Mouse (Mus musculus) ZHBTc4 (cell line): Measurements from ENCODE around the gene Pabpc4.
"Not testable (repeated sequence)": the region's sequence is repeated elsewhere in the genome, so short reads cannot be mapped to it uniquely, and the experiment has no call there.

ENCODE experiments used
- DNase-seq: peaks from one replicate; pipeline ENCODE4 v3.0.0-alpha.2; 2011; ENCODE audit warnings: low read depth, low spot score

Pabpc4 gene

DNA sequence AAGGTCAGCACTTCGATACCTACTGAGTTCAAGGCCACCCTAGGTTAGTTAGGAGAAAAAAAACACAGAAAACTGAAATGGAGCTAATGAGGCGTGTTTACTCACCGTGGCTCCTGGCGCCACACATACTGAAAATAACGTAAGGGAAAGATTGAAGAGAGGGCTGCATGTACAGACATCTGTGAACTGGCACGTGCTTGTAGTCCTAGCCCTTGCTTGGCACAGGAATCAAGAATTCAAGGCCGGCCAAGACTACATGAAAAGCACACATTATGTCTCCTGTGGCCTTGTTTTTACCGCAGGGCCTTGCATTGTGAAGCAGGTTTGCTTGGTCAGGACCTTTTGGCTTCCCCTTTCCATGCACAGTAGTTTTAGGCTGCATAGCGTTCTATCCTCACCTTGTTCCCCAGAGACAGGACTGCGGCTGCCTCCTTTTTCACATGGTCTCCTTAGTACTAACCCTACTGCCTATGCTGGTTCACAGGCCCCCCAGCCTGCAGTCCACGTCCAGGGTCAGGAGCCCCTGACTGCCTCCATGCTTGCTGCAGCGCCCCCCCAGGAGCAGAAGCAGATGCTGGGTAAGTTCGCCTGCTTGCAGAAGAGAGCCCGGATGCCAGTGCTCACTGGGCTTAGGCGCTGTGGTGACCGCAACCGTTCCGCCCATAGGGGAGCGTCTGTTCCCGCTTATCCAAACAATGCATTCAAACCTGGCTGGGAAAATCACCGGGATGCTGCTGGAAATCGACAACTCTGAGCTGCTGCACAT lies 35.2 kb downstream of the Pabpc4 start:
- no peak for DNase-seq

DNA sequence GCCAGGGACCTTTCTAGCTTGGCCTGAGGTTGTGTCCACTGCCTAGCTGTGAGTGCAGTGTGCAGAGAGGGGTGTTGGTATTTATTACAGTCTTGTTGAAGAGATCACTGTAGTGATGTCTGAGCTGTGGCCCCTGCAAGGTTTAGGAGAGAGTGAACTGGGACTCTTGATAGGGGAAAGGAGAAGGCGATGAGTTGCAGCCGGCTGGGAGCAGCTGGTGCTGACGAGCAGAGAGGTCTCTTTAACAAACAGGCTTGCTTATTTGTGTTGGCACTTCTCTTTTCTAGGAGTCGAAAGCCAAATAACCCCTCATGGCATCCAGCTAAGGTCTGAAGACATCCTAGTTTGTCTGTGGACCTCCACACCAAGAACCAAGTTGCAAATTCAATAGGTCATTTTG lies 36.1 kb downstream of the Pabpc4 start:
- no peak for DNase-seq

DNA sequence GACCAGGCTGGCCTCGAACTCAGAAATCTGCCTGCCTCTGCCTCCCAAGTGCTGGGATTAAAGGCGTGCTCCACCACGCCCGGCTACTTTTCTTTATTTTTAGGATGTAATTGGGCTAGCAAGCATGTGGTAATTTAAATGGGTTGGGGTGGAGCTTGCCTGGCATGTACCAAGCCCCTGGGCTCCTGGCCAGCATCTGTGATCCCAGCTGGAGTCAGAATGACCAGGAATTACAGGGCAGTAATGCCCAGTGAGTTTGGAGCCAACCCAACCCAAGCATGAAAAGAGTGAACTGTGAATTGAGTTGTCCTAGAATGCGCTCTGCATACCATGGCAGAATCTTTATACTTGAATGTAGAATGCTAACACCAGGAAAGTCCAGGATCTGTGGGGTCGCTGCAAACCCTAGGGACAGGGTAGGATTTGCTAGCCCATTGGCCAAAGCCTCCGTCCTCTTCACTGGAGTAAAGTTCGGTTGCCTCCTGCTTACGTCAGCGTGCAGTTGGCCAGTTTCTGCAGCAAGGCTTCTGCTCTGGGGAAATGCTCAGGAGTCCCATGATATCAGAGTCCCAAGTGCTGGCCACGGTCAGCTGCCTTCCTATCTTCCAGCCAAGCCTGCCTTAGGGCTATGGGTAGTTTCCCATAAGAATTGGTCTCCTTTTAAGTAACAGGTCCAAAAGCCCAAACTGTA lies 37.0 kb downstream of the Pabpc4 start:
- no peak for DNase-seq

DNA sequence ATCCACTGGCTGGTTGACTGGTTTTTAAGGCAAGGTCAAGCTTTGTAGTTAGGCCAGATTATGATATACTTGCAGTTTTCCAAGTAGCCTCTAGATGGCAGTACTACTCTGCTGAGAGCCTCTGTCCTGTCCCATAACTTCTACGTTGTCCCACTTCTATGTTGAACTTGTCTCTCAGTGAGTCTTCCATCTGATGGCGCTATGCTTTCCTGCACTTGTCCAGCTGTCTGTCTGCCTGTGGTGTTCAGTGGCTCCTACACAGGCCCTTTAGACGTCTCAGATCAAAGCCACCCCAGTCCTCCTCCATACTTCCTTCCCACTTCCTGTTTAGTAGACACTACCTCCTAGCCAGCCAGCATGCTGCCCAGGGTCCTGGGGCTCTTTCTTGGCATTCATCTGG lies 43.6 kb downstream of the Pabpc4 start:
- DNase-seq = peak; percentile 81

DNA sequence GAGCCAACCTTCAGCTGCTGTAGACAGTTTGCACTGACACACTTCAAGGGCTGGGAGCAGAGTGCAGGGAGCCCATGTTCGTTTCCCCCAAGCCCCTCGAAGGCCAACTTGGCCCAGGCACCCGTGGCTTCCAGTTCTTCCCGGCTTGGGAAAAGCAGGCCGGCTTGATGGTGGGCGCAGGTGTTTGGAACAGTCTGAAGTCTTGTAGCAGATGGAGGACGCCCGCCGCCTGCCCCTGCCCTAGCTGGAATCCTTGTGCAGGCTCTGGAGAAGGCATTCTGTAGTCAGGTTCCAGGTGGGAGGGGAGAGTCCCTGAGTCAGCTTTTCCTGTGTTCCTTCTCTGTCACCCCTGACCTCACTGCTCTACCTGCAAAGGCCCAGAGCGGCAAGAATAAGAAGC lies 44.8 kb downstream of the Pabpc4 start:
- DNase-seq = peak; percentile 47

DNA sequence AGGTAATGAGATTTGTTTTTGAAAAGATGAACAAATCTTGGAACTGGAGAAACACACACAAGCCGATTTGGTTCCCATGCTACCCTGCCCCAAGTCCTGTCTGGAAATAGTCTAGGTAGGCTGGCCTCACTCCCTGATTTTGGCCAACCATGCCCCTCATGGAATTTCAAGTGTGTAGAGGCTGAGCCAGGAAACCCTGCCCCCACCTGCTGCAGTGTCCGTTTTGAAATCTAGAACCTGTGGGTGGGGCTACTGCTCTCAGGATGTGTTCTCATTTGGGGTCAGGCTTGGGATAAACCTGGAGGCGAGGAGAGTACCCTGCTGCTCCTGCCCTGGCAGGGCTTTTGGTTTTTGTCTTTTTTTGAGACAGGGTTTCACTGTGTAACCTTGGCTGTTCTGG lies 46.1 kb downstream of the Pabpc4 start:
- DNase-seq = peak; percentile 55

DNA sequence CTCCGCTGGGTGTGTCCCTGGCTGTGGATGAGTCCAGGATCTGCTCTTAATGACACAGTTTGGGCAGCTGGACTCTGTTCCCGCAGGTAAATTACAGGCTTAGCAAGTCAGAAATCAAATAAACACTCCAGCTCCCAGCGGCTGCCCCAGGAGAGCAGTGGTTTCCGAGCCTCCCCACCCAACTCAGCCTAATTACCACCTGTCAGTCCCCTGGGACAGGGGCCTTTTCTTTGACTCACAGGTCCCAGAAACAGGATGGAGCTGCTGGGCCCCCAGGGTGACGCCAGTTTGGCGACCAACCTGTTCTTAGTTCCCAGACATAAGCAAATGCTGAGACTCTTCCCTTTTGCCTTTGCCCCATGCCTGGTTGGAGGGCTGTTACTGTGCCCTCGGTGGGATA lies 49.7 kb downstream of the Pabpc4 start:
- no peak for DNase-seq

DNA sequence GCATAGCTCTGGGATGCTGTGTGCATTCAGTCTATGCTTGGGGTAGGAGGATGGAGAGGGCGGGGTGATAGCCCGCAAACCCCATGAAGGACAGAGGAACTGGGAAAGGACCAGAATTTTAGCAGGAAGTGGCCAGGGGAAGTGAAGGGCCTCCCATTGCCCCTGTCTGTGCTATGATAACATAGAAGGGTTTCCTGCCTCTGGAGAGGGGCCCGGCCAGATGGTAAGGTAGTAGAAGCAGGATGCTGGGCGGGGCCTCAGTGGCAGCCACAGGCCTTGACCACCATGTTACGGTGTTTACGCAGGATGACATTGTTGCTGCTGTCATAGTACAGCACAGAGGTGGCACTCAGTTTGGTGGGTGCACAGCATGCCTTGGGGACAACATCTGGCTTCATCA lies 50.9 kb downstream of the Pabpc4 start:
- DNase-seq = no peak

DNA sequence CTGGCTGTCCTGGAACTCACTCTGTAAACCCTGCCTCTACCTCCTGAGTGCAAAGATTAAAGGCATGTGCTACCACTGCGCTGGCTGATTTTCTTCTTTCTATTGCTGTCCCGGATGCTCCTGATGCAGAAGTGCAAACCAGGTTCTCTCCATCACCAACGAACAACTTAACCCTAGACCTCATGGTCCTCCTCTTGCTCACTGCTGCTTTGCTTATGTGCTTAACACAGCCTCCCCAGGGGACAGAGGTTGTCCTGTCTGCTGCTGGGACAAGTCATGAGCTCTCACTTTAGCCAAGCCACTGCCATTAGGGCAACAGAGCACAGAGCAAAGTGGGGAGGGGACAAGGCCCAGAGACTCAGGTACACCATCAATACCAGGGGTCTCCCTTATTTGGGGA lies 52.3 kb downstream of the Pabpc4 start:
- DNase-seq = no peak

DNA sequence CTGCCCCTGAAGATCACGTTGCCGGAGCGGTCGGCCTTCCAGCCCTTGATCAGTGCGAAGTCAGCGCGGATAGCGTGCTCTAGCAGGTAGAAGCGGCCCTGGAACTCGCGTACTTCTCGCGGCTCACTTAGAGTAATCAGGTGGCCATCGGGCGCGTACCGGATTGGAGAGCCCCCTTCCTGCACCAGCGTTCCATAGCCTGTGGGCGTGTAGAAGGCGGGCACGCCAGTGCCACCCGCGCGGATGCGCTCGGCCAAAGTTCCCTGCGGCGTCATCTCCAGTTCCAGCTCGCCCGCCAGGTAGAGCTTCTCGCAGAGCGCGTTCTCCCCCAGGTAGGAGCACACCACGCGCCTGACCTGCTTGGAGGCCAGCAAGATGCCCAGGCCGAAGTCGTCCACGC lies 60.8 kb downstream of the Pabpc4 start:
- DNase-seq = peak; percentile 38

DNA sequence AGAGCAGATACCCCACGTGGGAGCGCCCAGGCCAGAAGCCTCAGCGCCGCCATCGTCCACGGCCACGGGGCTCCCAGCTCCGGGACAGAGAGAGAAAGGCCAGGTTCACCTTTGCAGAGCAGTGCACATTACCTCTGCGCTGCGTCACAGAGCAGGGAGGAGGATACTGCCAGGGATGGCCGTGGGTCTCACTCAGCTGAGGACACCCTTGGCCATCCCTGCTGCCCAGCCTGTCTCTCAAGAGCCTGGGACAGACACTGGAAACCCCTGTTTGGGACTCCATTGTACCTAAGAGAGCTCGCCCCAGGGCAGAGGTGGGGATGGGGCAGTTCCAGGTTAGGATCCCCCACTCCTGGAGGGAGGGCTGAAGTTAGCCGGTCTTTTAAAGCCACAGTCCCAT lies 61.4 kb downstream of the Pabpc4 start, which contains the start of gene Oxct2a:
Oxct2a (minus strand) TSS at position 101 of the 400 bp plus-strand sequence.
- DNase-seq = peak; percentile 26

DNA sequence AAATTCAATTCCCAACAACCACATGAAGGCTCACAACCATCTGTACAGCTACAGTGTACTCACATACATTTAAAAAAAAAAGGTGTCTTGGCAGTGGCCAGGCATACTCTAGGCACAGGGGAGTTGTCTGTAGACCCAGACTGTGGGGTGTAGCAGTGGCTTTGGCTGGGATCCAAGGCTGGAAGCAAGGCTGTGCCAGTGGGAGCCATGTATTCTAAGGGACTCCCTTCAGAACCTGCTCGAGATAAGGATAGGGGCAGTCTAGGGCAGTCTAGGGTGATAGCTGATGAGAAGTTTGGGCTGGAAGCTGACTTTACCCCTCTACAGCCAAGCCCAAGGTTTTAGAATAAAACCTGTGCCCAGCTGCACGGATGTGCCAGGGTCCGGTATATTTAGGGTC lies 63.9 kb downstream of the Pabpc4 start:
- no peak for DNase-seq

DNA sequence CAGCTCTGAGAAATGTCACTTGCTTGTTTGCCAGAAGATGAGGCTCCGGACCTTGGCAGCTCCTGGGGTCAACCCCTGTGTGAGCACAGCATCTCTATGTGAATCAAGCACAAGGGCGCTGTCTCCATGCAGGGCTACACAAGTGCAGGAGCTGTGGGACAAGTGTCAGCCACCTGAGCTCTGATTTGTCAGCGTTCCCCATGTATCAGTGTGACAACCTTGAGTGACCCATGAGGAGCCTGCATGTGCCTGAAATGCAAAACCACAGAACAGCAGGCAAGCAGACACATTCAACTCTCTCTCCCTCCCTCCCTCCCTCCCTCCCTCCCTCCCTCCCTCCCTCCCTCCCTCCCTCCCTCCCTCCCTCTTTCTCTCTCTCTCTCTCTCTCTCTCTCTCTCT lies 65.5 kb downstream of the Pabpc4 start:
- DNase-seq = no peak

DNA sequence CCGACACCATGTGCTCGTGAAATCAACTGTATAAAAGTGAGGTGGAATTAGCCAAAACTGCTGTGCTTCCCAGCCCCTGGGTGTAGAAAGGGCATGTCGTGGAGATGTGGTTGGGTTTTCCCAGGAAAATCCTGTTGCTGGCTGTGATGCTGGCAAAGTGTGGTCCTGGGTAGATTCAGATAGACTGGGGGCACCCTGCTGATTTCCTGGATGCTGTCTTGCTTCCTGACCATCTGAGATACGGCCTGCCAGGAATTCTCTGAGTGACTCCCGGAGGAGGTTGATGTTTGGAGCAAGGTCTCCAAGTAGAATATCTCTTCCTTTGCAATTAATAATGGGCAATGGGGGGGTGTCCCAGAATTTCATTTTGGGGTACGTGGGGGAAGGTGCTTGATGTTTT lies 66.8 kb downstream of the Pabpc4 start:
- no peak for DNase-seq

DNA sequence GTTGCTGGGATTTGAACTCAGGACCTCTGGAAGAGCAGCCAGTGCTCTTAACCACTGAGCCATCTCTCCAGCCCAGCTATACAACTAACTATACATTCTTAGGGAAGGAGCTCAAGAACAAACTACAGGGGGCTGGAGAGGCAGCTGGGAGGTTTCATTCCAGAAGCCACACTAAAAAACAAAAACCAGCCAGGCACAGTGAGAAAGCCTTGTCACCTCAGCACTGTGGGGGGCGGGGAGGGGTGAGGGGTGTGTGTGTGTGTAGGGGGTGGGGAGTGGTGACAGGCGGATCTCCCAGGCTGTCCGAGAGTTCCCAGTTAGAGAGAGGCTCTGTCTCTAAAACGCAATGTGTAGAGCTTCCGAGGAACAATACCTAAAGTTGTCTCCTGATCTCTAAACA lies 69.2 kb downstream of the Pabpc4 start:
- DNase-seq = peak; percentile 89

DNA sequence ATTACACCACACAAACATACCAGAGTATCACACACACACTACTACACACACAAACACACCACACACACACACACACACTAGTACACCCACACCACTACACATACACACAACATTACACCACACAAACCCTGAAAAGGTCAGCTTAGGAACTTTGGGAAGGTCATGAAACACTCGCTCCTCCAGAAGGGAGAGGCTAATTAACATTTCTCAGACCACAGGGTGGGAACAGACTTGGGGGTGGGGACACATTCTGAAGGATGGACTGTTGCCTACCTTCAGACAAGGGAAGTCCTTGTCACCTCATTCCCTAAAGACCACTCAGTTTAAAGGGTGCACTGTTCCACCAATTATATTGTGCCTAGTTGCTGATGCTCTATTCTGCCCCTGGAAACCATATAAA lies 69.8 kb downstream of the Pabpc4 start:
- DNase-seq = peak; percentile 65

DNA sequence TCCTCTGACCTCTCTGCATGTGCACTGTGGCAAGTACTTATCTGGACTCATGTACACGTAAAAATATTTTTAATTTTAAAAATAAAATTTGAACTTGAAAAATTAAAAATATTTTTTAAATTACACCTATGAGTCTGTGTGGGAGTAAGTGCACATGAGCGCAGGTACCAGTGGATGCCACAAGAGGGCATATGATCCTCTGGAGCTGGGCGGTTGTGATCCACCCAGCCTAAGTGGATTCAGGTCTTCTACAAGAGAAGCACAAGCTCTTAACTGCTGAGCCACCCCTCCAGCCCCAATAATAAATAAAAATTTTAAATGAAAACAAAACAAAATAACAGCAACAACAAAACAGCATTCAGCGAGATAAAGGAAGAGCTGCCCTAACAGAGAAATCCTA lies 71.0 kb downstream of the Pabpc4 start:
- peak; percentile 69 for DNase-seq

DNA sequence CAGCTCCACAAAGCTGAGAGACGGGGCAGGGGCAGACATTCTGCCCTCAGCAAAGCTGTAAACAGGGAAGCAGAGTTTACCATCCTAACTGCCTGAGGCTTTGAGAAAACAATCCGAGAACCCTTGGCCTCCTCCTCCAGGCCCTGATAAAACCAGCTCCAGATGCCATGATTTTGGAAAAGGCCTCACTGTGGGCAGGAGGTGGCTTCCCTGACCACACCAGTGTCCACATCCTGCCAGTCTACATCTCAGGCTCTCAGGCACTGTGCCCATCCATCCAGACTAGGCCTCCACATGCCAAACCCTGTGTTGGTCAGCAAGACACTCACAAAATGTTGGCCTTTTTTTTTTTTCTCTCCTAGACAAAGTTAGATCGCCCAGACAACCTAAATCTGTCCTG lies 72.0 kb downstream of the Pabpc4 start:
- DNase-seq = no peak

DNA sequence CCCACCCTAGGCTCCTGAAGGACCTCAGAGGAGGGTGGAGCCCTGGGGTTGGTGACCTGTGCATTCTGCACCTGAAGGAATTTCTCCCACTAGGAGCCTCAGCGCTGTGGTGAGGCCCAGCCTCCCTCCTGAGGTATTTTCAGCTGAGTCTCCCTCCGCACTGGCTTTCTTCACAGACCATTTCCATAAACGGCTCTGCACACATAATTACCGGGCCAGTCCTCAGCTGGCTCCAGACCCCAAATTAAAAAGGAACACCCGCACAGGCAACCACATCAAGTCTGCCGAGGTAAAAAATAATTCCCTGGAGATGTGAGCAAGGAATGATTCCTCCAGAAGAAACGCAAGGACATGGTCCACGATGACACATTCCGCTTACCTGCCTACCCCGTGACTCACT lies 73.1 kb downstream of the Pabpc4 start:
- not testable (repeated sequence) for DNase-seq

DNA sequence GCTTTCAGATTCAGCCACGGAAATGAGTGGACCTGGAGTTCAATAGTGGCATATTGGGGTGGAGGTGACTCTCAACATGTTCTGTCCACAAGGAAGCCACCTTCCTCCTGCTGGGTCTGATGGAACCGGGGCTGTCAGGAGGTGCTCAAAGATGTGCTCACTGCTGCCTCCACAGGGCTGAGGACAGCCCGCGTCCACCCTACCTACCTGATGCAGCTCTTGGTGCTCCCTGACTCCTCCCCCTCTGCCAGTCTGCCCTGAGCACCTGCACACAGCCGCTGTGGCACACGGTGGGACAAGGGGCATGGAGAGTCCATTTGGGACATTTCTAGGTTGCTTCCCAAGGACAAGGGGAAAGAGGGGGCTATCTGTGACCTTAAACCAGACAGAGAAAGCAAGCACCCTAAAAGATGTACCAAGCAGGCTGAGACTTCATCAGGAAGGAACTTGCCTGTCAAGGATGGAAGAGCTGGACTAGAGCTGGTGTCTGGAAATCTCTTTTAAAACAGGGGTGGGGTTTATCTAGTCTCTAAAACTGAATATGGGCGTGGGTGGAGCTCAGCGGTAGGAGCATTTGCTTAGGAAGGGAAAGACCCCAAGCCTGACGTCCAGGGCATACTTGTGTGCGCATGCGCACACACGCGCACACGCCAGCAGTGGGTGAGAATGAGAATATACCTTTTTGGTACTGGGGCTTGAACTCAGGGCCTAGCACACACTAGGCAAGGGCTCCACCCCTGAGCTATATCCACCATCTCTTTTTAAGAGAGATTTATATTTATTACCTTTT lies 73.8 kb downstream of the Pabpc4 start:
- DNase-seq = peak; percentile 53

DNA sequence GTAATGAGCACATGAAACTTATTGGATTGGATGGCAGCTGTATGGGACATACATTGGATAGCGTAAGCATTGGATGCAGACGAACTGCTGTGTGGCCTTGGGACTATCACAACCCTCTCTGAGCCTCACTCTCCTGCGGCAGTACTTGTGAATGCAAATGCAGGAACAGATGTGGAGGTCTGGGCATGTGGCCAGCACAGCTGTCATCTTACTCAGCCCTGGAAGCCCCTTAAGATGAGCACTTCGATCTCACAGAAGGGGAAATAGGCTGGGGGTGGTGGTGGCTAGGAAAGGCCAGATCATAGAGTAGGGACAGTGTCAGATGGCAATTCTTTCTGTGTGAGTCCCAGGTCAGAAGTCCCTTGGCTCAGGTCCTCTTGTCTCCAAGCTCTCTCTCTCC lies 75.5 kb downstream of the Pabpc4 start:
- no peak for DNase-seq

DNA sequence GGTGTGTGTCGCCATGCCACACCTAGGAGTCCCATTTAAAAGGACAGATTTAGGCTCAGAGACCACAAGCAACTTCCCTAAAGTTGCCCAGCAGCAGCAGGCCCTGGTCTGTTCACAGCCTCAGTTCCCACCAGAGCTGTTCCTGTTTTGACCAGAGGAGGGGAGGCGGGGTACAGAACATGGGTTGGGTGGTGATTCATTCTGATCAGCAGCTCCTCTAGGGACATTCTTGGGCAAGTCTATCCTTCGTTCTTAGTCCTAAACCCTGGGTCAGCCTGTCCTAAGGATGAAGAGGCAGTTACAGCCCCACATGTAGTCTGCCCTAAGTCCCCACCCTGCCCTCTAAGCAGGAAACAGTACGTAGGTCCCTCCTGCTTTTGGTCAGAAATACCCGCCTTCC lies 78.1 kb downstream of the Pabpc4 start:
- DNase-seq = peak; percentile 44
